Mouse (Mus musculus): Measurements from ENCODE around the gene Ptpru.

GRCm38 (mm10) chr4:131798968-131799367, 39.1 kb downstream of the Ptpru start:
- TF ChIP-seq CTCF (IDR thresholded peaks at IDR 0.05; ENCODE audit: extremely low read depth, insufficient read depth, insufficient read length, insufficient replicate concordance): no peak
- TF ChIP-seq POLR2A (IDR thresholded peaks at IDR 0.05; ENCODE audit: low read depth, low read length): no peak
